Mouse (Mus musculus): ENCODE results near the gene Gucd1.

DNA sequence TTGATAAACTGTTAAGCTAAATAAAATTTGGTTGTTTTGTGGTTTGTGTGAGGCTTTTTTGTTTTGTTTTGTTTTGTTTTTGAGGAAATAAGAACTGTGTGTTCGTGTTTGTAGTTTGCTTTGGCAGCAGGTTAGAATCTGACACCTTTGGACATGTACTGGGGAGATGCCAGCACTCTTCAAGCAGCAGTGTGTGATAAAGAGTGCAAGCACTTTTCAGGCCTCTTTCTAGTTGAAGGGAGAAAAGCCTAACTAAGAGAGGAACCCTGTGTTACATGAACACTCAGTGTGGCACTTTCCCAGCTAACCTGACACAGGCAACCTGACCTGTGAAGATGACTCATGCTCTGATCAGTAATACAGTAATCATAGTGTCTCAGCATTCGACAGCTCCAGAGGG, 17.7 kb upstream of the Gucd1 start:
- no peak for TF ChIP-seq CTCF (conservative IDR thresholded peaks at IDR 0.05; ENCODE audit: insufficient read depth, insufficient read length, low read depth, low read length)
- no peak for TF ChIP-seq POLR2A (IDR thresholded peaks at IDR 0.05; ENCODE audit: low read depth, low read length)
